Mouse (Mus musculus): ENCODE data around the gene Zfp992. TPM values are rescaled to one million over a fixed set of nuclear protein-coding genes. Genes with fewer than 3 reads are reported as not detected.
"Not testable (repeated sequence)": the region's sequence is repeated elsewhere in the genome, so short reads cannot be mapped to it uniquely, and the experiment has no call there.

Zfp992 gene
- under 1 TPM; 0.43 to 0.64 TPM for total RNA-seq (2021)
- long read RNA-seq, experiment 1, partial matches to known transcripts: 0 of 5 reads
- long read RNA-seq, experiment 1, other reads (novel, unspliced or antisense): 5 of 5 reads
- long read RNA-seq, experiment 2, partial matches to known transcripts: 0 of 4 reads
- long read RNA-seq, experiment 2, other reads (novel, unspliced or antisense): 4 of 4 reads

DNA sequence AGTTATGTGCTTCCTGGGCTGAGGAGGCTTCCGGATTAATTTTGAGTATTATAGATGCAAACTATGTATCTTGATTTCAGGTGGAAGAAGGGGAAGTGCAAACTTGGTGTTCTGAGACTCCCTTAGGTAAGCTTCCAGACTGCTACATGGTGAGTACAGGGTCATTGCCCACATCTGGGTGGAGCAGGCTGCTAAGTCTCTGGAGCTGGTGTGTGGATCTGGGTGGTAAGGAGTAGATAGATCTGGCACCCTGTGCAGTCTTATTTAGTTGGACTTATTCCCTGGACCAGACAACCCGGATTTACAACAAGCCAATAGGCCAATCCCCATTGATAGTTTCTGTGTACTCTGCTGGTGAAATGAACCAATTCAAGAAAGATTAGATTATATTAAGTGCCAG, at the start of gene Zfp992:
Gene Zfp992 (plus strand): TSS at position 74 of the 400 bp plus-strand sequence.
- H3K4me3 ChIP-seq; H3K27ac ChIP-seq; intact Hi-C loops (cut with DNase I); DNase-seq: not testable (repeated sequence)

DNA sequence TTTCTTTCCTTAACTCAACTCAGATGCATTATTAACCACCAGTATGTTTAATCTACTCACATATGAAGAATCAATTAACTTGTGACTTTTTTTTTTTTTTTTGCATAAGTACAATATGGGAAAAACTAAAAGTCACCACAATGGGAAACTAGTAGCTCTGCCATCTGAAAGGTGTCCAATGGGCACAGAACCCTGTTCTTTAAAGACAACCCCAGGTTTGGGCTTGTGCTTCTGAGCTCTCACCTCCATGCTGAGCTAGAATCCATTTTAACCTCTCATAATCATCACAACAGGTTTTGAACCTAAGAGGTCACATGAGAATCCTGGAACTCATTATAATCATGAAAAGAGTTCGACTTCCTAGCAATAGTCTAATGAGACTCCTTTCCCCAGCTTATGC, 19.4 kb upstream of the Zfp992 start:
- DNase-seq; H3K27ac ChIP-seq; intact Hi-C loops (cut with DNase I); H3K4me3 ChIP-seq: not testable (repeated sequence)

DNA sequence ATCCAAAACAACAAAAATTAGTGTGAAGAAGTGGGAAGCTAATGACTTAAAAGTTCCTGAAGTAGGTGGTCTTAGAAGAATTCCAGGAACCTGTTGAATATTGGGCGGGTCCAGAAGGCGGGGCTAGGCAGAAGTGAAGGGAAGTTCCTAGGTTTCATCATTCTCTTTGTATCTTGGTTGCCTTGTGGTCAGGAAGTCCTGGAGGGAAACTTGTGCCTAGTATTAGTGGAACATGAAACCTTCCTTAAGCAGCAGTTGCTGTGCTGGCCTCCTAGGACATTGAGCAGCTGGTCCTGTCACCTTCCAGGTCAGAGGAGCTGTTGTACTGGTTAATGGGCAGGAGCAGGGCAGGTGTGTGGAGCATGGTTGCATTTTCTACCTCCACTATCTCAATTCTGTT, 17.9 kb upstream of the Zfp992 start:
- intact Hi-C loops (cut with DNase I); H3K4me3 ChIP-seq; H3K27ac ChIP-seq; DNase-seq: not testable (repeated sequence)

DNA sequence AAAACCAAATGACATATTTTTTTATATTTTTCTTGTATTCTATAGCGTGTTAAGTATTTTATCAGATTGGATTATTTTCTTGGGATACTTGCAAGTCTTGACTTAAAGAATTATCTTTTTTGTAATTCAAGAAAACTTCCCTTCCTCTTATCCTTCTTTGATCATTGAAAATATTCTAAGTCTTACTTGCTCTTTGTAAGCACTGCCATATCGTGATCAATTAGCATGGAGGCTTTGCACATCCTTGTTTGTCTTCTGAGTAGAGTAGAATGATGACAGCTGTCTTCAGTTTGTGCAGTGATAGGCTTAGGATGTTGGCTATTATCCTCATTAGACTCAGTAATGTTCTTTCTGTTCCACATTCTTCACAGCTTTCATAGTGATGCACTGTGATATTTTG, 13.3 kb upstream of the Zfp992 start:
- H3K27ac ChIP-seq; intact Hi-C loops (cut with DNase I); H3K4me3 ChIP-seq; DNase-seq: not testable (repeated sequence)

DNA sequence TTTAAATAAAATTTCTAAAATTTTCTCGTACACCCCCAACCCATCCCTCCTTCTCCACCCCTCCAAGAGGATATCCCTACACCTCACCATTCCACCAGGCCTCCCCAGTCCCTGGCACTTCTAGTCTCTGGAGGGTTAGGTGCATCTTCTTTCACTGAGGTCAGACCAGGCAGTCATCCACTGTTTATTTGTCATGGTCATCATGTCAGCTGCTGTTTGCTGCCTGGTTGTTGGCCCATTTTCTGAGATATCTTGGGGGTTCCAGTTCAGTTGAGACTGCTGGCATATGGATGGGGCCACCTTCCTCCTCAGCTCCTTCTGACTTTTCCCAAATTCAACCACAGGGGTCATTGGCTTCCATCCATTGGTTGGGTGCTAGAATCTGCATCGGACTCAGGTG, 11.6 kb upstream of the Zfp992 start:
- DNase-seq; intact Hi-C loops (cut with DNase I): not testable (repeated sequence)

DNA sequence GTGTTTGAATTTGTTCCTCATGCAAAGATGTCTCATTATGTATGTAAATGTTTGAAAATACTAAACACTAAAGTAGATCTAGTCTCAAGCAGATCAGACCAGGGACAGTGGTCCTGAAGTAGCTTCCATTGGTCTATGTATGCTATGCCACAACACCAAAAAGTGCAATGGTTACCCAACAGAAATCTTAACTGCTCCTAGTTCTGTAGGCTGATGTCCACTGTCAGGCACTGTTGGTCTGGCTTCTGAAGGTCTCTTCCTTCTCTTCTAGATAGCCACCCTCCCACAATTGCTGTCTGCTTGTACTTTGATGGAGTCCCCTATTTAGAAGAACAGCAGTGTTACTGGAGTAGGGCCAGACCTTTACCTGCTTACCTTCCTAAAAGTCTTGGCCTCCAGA, 4.5 kb upstream of the Zfp992 start:
- DNase-seq; H3K27ac ChIP-seq; H3K4me3 ChIP-seq; intact Hi-C loops (cut with DNase I): not testable (repeated sequence)

More for the DNA sequence above, 11.6 kb upstream of the Zfp992 start:
- H3K4me3 ChIP-seq, H3K27ac ChIP-seq: not testable (repeated sequence)

DNA sequence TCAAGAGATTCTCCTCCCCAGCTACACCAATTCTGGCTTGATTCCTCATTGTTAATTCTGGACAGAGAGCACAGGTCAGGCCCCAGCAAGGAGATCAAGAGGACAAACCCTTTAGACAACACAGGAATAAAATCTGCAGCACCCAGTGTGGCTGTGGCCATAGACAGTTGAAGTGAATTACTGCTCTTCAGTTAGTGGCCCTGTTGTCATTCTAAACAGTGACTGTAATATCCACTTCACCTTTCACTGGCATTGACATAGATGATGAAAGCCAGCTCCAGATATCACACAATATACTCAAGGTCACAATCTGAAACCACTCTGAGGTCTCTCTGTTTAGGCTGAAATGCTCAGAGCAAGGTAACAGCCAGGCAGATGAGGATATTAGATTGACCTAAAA, 3.7 kb upstream of the Zfp992 start:
- H3K4me3 ChIP-seq; intact Hi-C loops (cut with DNase I); DNase-seq; H3K27ac ChIP-seq: not testable (repeated sequence)

DNA sequence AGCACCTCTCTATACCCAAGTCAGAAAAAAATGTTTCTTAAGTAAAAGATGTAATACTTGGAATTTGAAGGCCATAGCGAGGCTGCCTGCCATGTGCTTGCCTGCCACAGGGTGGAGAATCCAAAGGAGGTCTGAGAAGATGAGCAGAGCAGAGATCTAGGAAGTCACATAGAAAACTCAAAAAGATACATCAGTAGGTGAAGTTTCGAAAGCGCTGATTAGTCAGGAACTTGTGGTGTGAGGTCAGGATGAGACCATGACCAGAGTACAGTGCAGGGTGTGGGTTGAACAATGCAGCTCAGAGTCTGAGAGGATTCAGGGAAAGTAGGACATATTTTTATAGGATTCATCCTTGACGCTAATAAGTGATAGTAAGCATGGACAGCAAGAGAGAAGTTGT, 2.7 kb upstream of the Zfp992 start:
- DNase-seq; H3K4me3 ChIP-seq; intact Hi-C loops (cut with DNase I); H3K27ac ChIP-seq: not testable (repeated sequence)

DNA sequence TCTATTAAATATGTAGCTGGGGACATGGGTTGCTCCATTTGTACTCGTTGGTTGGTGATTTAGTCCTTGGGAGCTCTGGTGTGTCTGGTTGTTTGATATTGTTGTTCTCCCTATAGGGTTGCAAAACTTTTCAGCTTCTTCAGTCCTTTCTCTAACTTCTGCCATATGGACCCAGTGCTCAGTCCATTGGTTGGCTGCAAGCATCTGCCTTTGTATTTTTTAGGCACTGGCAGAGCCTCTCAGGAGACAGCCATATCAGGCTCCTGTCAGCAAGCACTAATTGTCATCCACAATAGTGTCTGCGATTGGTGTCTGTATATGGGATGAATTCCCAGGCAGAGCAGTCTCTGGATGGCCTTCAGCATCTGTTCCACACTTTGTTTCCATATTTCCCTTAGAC, 1.8 kb upstream of the Zfp992 start:
- H3K4me3 ChIP-seq; intact Hi-C loops (cut with DNase I); DNase-seq; H3K27ac ChIP-seq: not testable (repeated sequence)

DNA sequence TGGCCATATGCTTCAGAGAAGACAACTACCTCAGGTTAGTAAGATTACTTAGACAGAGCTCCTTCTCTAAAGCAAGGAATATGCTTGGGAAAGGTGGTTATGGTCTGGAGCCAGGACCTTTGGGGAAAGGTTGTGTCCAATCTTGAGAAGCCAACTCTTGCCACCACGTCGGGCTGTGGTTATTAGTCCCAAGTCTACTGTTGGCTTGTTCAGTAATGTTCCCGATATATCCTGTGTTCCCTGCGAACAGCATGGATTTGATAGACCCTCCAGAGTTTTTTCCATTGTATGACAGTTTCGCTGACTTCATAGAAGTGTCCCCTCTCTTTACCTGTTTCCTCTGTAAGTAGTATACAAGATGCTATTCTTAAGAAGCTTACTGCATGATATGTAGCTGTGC, 888 bp downstream of the Zfp992 start:
- H3K27ac ChIP-seq; DNase-seq; intact Hi-C loops (cut with DNase I); H3K4me3 ChIP-seq: not testable (repeated sequence)

DNA sequence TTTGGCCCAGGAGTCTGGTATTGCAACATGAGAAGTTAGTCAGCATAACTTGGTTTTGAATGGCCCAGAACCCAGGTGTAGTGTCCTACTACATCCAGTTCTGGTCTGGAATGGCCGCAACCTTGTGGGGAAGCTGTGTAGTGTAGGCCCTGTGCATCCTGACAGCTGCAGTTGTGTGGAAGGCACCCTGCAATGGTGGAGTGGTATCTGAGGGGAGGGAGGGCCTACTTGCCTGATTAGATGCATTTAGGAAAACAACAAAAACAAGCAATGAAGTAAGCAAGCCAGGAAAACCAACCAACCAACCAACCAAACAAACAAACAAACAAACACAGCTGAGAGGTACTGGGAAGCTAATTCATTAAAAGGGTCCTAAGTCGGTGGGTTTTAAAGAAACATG, 3.8 kb downstream of the Zfp992 start:
- not testable (repeated sequence) for DNase-seq

DNA sequence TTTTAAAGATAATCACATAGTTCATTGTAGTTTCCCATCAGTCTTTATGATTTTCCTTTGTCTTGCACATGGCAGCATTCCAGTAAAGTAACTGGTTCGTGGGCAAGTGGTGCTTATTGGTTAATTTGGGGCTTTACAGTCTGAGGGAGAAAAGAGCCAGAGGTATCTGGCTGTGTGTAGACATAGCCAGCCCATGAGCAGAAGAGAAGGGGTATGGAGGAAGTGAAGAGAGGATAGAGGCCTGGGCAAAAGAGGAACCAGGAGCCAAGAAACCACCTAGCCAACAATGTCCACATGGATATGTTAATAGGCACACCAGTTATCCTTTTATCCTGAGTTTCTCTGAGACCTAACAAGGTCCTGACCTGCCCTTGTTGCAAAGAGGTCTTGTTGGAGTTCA, 5.3 kb downstream of the Zfp992 start:
- H3K4me3 ChIP-seq; intact Hi-C loops (cut with DNase I); H3K27ac ChIP-seq; DNase-seq: not testable (repeated sequence)

More for the DNA sequence above, 3.8 kb downstream of the Zfp992 start:
- H3K4me3 ChIP-seq; intact Hi-C loops (cut with DNase I); H3K27ac ChIP-seq: not testable (repeated sequence)

DNA sequence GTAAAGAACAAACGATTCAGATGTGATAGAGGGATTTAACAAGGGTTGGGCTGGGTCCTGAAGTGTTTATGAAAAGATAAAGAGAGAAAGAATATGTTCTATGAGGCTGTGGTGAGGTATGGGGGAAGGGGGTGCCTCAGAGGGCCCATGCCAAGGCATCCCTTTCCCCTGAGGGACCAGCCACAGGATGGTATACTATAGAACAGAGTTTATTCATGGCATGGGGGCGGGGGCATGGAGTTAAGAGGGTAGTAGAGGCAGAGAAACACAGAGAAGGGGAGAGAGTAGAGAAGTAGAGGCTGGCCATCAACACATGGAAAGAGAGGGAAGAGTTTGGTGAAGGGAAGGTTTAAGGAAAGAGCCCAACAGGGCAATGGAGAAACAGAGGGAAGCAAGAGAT, 6.1 kb downstream of the Zfp992 start:
- H3K27ac ChIP-seq: no peak overlapping the region
- intact Hi-C loops (cut with DNase I): no loop called here
- no peak for DNase-seq
- no peak overlapping the region for H3K4me3 ChIP-seq
- TF ChIP-seq CTCF (IDR thresholded peaks at IDR 0.05): no peak

DNA sequence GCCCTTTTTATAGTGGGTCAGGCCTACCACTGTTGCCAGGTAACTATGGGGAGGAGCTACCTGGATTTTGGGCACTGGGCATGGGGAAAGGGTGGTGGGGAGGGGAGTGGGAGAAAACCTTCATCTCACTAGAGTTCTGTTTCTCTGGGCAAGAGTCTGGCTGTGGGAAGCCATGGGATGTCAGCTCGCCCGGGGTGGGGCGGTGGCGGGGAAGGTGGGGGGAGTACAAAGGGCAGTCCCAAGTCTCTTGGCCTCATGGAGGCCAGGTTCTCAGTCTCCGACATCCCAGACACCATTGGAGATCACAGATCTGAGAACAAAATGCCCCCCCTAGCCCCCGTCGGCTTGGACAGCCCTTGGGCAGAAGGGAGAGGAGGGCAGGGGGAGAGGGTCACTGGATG, 6.5 kb downstream of the Zfp992 start:
- Histone ChIP-seq H3K27ac (no peak overlapping the region), H3K4me3 (no peak overlapping the region)
- intact Hi-C loops (cut with DNase I): no loop called here
- TF ChIP-seq CTCF (IDR thresholded peaks at IDR 0.05): no peak
- DNase-seq: peak; percentile 19

All from gastrocnemius, adult 2 months (tissue).